Mouse (Mus musculus) liver, adult 2 months (tissue): ENCODE results near the gene Ece1. TPM values are rescaled to one million over a fixed set of nuclear protein-coding genes. Genes with fewer than 3 reads are reported as not detected.

Source experiments
- DNase-seq: peaks from one replicate; pipeline ENCODE4 v3.0.0-alpha.2; 2011; ENCODE audit warnings: low read depth, low spot score; ENCODE audit errors: extremely low read depth
- H3K27ac ChIP-seq: fragments of 200-500 bp; replicated peaks from 2 replicates; pipeline ENCODE4 v1.5.1; 2012; ENCODE audit warnings: low read depth, mild to moderate bottlenecking, control low read depth, inconsistent platforms, low read length; ENCODE audit not compliant: insufficient read depth
- H3K27me3 ChIP-seq: fragments of 200-500 bp; 2 replicates; pipeline ENCODE4 v1.6.1; 2012; ENCODE audit warnings: mild to moderate bottlenecking, moderate library complexity, low read length, inconsistent platforms; ENCODE audit not compliant: control insufficient read depth, insufficient read depth
- H3K36me3 ChIP-seq: fragments of 200-500 bp; 2 replicates; pipeline ENCODE4 v1.6.1; 2012; ENCODE audit warnings: low read length, inconsistent platforms; ENCODE audit not compliant: control insufficient read depth, insufficient read depth
- H3K4me1 ChIP-seq: fragments of 200-500 bp; 2 replicates; pipeline ENCODE4 v1.6.1; 2011; ENCODE audit warnings: low read length; ENCODE audit not compliant: control insufficient read depth, insufficient read depth
- H3K4me3 ChIP-seq: fragments of 200-500 bp; 2 replicates; pipeline ENCODE4 v1.5.1; 2011; ENCODE audit warnings: low read depth, mild to moderate bottlenecking, control low read depth, low read length, moderate library complexity; ENCODE audit not compliant: insufficient read depth
- H3K79me2 ChIP-seq: fragments of 200-500 bp; 2 replicates; pipeline ENCODE4 v1.6.1; 2012; ENCODE audit warnings: inconsistent platforms, mild to moderate bottlenecking, low read length, moderate library complexity; ENCODE audit not compliant: control insufficient read depth, insufficient read depth
- H3K9ac ChIP-seq: fragments of 200-500 bp; 2 replicates; pipeline ENCODE4 v1.6.1; 2012; ENCODE audit warnings: low read depth, mild to moderate bottlenecking, control low read depth, inconsistent platforms, low read length
- CTCF ChIP-seq: fragments of 200-500 bp; IDR thresholded peaks from 2 replicates; pipeline ENCODE4 v1.5.1; 2011; ENCODE audit warnings: low read depth, low read length, control low read depth
- POLR2A ChIP-seq: fragments of 200-500 bp; IDR thresholded peaks from 2 replicates; pipeline ENCODE4 v1.6.1; 2011; ENCODE audit warnings: low read length, control low read depth; ENCODE audit not compliant: insufficient read depth; ENCODE audit errors: extremely low read depth
- WGBS: fragments of 180-500 bp; shearing (Covaris S2); methylation state at CpG from one replicate; pipeline ENCODE4 v1.1.7; 2018; 5-methylcytosine and 5-hydroxymethylcytosine counted together
- polyA plus RNA-seq: library from polyadenylated mRNA; depleted of rRNA; stranded (reverse); fragments of >200 nt; gene quantifications from 2 replicates; pipeline ENCODE4 v1.2.3, GENCODE M21; 2012
- total RNA-seq: library from RNA; depleted of rRNA; stranded (reverse); fragments of >200 nt; gene quantifications from 2 replicates; pipeline ENCODE4 v1.2.3, GENCODE M21; 2014

The Ece1 gene
- total and polyA plus RNA-seq, 2 experiments = 213 to 630 TPM

- peaks cover 28% of the 10 kb centered on the region for H3K36me3 ChIP-seq
- H3K4me1 ChIP-seq = peaks cover 23% of the 10 kb centered on the region
- H3K27me3 ChIP-seq = no peaks in the 10 kb centered on the region
- no peaks in the 10 kb centered on the region for H3K79me2 ChIP-seq
- DNase-seq = peak; percentile 67
- no peak overlapping the region for H3K4me3 ChIP-seq
- 28% methylated on average over 18 of the region's 18 CpGs for WGBS
- TF ChIP-seq CTCF (no peak), POLR2A (no peak)
- no peak overlapping the region for H3K9ac ChIP-seq
- H3K27ac ChIP-seq = peak overlapping the region; percentile 17
Observed at GRCm38 (mm10) chr4:137931009-137931757, 69.1 kb downstream of the Ece1 start.

- H3K36me3 ChIP-seq = peaks cover 29% of the 10 kb centered on the region
- no peak for DNase-seq
- no peak overlapping the region for H3K4me3 ChIP-seq
- no peaks in the 10 kb centered on the region for H3K27me3 ChIP-seq
- H3K27ac ChIP-seq = no peak overlapping the region; the same call in 1 of the 2 replicates
- TF ChIP-seq POLR2A (no peak), CTCF (no peak)
- H3K79me2 ChIP-seq = no peaks in the 10 kb centered on the region; the same call in 1 of the 2 replicates
- no peak overlapping the region for H3K9ac ChIP-seq
- peaks cover 28% of the 10 kb centered on the region for H3K4me1 ChIP-seq
- WGBS = 92% methylated on average over 6 of the region's 6 CpGs
Observed at GRCm38 (mm10) chr4:137932554-137933178, 70.6 kb downstream of the Ece1 start.

GRCm38 (mm10) chr4:137933328-137933727 is 71.3 kb downstream of the Ece1 start:
- no peaks in the 10 kb centered on the region for H3K27me3 ChIP-seq
- H3K9ac ChIP-seq = no peak overlapping the region
- TF ChIP-seq POLR2A (no peak), CTCF (no peak)
- DNase-seq = no peak
- H3K4me3 ChIP-seq = no peak overlapping the region
- no peak overlapping the region for H3K27ac ChIP-seq
- no peaks in the 10 kb centered on the region; the same call in 1 of the 2 replicates for H3K79me2 ChIP-seq
- H3K4me1 ChIP-seq = peaks cover 28% of the 10 kb centered on the region
- peaks cover 27% of the 10 kb centered on the region for H3K36me3 ChIP-seq
- WGBS = 69% methylated on average over 5 of the region's 5 CpGs

DNA sequence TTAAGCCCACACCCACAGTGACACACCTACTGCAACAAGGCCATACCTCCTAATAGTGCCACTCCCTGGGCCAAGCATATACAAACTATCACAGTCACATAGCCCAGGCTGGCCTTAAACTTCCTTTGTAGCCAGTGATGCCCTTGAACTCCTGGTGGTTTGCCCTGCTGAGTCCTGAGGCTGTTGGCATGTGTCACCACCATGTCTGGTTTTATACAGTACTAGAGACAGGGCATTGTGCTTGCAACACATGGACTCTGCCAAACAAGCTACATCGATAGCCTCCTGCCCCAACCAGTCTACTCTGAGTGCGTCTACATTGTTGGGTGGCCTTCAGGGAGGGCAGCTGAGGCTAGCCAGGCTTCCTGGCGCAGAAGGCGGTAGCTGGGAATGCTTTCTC is 74.1 kb downstream of the Ece1 start:
- H3K36me3 ChIP-seq = peaks cover 35% of the 10 kb centered on the region
- H3K4me3 ChIP-seq = no peak overlapping the region
- H3K27ac ChIP-seq = peak overlapping the region; percentile 80
- WGBS = 20% methylated on average over 4 of the region's 4 CpGs
- H3K9ac ChIP-seq = peak overlapping the region; percentile 22; the same call in 1 of the 2 replicates
- TF ChIP-seq POLR2A (no peak), CTCF (no peak)
- DNase-seq = peak; percentile 94
- H3K79me2 ChIP-seq = no peaks in the 10 kb centered on the region; the same call in 1 of the 2 replicates
- no peaks in the 10 kb centered on the region for H3K27me3 ChIP-seq
- peaks cover 17% of the 10 kb centered on the region; the same call in 1 of the 2 replicates for H3K4me1 ChIP-seq

DNA sequence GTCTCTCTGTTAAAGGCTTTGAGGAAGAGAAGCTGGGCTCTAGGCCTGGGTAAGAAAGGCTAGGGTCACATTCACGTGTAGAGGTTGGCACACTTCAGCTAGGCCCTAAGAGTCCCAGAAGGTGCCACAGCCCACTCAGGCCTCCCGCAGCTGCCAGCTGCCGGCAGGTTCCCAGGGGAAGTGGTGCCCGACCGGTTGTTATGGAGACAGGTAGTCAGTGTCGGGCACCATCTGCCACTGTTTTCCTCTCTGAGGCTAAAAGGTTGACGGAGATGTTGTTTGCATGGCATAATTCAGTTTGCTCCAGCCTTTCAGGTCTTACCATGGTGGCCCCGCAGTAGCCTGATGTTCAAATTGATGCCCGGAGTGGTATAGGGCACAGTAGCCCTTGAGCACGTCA is 78.0 kb downstream of the Ece1 start:
- H3K36me3 ChIP-seq = peaks cover 40% of the 10 kb centered on the region
- no peak overlapping the region for H3K4me3 ChIP-seq
- no peak overlapping the region for H3K9ac ChIP-seq
- no peak overlapping the region for H3K27ac ChIP-seq
- WGBS = 97% methylated on average over 10 of the region's 10 CpGs
- DNase-seq = no peak
- H3K79me2 ChIP-seq = no peaks in the 10 kb centered on the region; the same call in 1 of the 2 replicates
- no peaks in the 10 kb centered on the region for H3K27me3 ChIP-seq
- H3K4me1 ChIP-seq = peaks cover 27% of the 10 kb centered on the region
- no peak for TF ChIP-seq CTCF
- no peak for TF ChIP-seq POLR2A
